Mouse (Mus musculus) inflammation-experienced regulatory T-cells, adult 6 months (primary cell): ENCODE data around the gene Gm5622. TPM values are rescaled to one million over a fixed set of nuclear protein-coding genes. Genes with fewer than 3 reads are reported as not detected.
"Not testable (repeated sequence)": the region's sequence is repeated elsewhere in the genome, so short reads cannot be mapped to it uniquely, and the experiment has no call there.

Experiments used
- ATAC-seq: one replicate; pipeline ENCODE4 v1.8.0; 2017
- polyA plus RNA-seq, 3 experiments: library from polyadenylated mRNA; unstranded; fragments of 100-300 nt; shearing (Covaris generic); gene quantifications; one replicate each; pipeline ENCODE4 v1.2.1; 2017

The Gm5622 gene
- polyA plus RNA-seq, result not detected

DNA sequence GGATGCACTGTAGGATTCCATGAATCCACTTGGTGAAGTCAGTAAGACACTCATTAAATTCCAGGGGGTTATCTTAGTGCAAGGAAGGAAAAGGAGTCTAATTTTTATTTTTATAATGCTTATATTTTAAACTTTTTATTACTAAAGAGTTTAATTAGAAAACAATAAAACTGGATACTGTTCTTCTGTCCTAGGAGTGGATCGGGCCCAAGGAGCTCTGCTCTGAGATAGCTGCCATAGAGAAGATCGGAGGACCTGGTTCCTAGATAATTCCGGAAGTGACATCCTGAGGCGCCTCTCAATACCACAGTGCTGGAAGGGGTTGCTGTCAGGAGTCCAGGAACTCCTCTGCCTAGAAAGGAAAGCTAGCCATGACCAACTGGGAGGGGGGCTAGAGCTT is at the start of gene Gm5622:
TSS of gene Gm5622 (plus strand) at position 301 of the 400 bp plus-strand sequence.
- no peak for ATAC-seq

DNA sequence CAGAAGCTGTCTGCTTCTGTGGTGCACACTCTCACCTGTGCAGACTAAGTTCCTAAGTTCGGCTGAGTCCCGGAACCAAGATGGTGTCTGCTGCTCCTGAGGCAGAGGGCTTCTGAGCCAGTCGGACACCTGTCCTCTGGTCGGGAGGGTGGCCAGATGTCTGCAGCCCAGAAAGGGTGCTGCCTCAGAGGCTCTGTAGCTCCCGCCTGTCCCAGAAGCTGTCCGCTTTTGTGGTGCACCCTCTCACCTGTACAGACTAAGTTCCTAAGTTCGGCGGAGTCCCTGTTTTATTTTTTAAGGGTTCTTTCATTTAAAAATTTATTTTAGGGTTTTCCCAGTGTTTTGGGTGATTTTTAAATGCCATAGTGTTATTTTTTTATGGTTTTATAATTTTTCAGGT is 45.2 kb upstream of the Gm5622 start:
- no peak for ATAC-seq

DNA sequence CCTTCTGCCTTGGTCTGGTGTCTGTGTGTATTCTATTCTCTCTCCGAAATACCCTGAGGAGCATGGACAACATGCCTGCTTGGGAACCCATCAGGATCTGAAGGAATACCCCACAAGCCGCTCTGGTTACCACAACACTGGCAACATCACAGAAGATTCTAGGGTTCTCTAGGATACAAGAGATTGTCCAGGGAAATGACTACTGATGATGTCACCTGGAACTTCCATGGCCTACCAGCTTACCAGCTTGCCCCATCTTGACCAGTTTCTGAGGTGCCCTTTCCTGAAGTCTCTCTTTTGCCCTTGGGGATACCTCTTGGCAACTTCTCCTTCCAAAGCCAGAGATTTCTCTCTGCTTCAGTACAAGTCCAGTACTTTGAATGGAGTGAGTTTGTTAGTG is 21.4 kb downstream of the Gm5622 start, which contains the start of gene Gm17175:
TSS of gene Gm17175 (minus strand) at position 101 of the 400 bp plus-strand sequence.
- ATAC-seq, result not testable (repeated sequence)

DNA sequence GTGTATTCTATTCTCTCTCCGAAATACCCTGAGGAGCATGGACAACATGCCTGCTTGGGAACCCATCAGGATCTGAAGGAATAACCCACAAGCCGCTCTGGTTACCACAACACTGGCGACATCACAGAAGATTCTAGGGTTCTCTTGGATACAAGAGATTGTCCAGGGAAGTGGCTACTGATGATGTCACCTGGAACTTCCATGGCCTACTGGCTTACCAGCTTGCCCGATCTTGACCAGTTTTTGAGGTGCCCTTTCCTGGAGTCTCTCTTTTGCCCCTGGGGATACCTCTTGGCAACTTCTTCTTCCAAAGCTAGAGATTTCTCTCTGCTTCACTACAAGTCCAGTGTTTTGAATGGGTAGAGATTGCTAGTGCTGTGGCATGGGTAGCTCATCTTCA is 39.4 kb downstream of the Gm5622 start, which contains the start of gene Gm17174:
TSS of gene Gm17174 (minus strand) at position 101 of the 400 bp plus-strand sequence.
- ATAC-seq, result not testable (repeated sequence)

DNA sequence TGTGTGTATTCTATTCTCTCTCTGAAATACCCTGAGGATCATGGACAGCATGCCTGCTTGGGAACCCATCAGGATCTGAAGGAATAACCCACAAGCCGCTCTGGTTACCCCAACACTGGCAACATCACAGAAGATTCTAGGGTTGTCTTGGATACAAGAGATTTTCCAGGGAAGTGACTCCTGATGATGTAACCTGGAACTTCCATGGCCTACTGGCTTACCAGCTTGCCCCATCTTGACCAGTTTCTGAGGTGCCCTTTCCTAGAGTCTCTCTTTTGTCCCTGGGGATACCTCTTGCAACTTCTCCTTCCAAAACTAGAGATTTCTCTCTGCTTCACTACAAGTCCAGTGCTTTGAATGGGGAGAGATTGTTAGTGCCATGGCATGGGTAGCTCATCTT is 58.6 kb downstream of the Gm5622 start, which contains the start of gene Gm17078:
TSS of gene Gm17078 (minus strand) at position 101 of the 400 bp plus-strand sequence.
- no peak for ATAC-seq

DNA sequence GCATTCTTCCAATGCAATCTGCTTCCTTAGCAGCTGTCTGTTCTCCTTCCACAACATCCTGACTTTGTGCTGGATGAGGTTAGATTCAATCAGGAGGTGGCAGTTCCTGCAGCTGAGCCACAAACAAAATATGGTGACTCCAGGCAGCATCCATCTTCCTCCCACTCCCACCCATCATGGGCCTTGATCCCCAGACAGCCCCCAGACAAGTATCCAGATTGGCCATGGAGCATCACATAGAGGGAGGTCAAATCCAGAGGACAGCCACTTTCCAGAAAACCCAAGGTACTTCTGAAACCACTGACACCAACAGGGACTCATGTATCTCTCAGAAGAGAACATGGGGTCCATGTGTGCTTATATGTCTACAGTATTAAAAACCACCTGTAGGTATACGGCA is 79.8 kb downstream of the Gm5622 start:
- ATAC-seq, result not testable (repeated sequence)

DNA sequence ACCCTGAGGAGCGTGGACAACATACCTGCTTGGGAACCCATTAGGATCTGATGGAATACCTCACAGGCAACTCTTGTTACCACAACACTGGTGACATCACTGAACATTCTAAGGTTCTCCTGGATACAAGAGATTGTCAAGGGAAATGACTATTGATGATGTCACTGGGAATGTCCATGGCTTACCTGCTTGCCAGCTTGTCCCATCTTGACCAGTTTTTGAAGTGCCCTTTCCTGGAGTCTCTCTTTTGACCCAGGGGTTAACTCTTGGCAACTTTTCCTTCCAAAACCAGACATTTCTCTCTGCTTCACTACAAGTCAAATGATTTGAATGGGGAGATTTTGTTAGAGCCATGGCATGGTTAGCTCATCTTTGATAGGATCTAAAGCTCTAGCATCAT is 83.0 kb downstream of the Gm5622 start, which contains the start of gene Gm4181:
TSS of gene Gm4181 (minus strand) at position 101 of the 400 bp plus-strand sequence.
- ATAC-seq, result not testable (repeated sequence)

DNA sequence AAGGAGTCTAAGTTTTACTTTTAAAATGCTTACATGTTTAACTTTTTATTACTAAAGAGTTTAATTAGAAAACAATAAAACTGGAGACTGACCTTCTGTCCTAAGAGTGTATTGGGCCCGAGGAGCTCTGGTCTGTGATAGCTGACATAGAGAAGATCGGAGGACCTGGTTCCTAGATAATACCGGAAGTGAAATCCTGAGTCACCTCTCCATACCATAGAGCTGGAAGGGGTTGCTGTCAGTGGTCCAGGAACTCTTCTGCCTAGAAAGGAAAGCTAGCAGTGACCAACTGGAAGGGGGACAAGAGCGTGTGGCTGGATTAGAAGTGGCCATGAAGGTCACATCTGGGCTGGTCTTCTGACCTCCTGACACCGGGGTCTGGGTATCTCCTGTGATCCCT is 124.7 kb downstream of the Gm5622 start:
- ATAC-seq, result no peak

DNA sequence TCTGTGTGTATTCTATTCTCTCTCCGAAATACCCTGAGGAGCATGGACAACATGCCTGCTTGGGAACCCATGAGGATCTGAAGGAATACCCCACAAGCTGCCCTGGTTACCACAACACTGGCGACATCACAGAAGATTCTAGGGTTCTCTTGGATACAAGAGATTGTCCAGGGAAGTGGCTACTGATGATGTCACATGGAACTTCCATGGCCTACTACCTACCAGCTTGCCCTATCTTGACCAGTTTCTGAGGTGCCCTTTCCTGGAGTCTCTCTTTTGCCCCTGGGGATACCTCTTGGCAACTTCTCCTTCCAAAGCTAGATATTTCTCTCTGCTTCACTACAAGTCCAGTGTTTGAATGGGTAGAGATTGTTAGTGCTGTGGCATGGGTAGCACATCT is 142.8 kb downstream of the Gm5622 start, which contains the start of gene Gm17079:
TSS of gene Gm17079 (minus strand) at position 101 of the 400 bp plus-strand sequence.
- ATAC-seq, result not testable (repeated sequence)

Other genes starting within 250 kb of the Gm5622 start
- not detected for gene Gm7247, start 191.0 kb upstream of the Gm5622 start, polyA plus RNA-seq
- not detected for gene Vmn2r88, start 142.0 kb upstream of the Gm5622 start, polyA plus RNA-seq
- gene Vmn2r89, start 100.9 kb upstream of the Gm5622 start, polyA plus RNA-seq, result under 1 TPM in 1 of 3 experiments, not detected in 2; 0.11 TPM
- gene Gm17175, start 21.3 kb downstream of the Gm5622 start, polyA plus RNA-seq, result not detected
- gene Gm17174, start 39.3 kb downstream of the Gm5622 start, polyA plus RNA-seq, result not detected
- gene Gm17078, start 58.5 kb downstream of the Gm5622 start, polyA plus RNA-seq, result not detected
- not detected for gene Gm4181, start 82.9 kb downstream of the Gm5622 start, polyA plus RNA-seq
- not detected for gene Gm17079, start 142.7 kb downstream of the Gm5622 start, polyA plus RNA-seq
- gene Gm5800, start 164.4 kb downstream of the Gm5622 start, polyA plus RNA-seq, result not detected
- gene Ang4, start 220.8 kb downstream of the Gm5622 start, polyA plus RNA-seq, result not detected
- gene AY358078, start 247.3 kb downstream of the Gm5622 start, polyA plus RNA-seq, result not detected